Mouse (Mus musculus): ENCODE measurements at regions not wholly inside any gene's neighbourhood (a gene's known extent, or its start where the extent isn't known, plus 50 kb on each side); places are given as distances from the start of the nearest gene placed in this dataset.

DNA sequence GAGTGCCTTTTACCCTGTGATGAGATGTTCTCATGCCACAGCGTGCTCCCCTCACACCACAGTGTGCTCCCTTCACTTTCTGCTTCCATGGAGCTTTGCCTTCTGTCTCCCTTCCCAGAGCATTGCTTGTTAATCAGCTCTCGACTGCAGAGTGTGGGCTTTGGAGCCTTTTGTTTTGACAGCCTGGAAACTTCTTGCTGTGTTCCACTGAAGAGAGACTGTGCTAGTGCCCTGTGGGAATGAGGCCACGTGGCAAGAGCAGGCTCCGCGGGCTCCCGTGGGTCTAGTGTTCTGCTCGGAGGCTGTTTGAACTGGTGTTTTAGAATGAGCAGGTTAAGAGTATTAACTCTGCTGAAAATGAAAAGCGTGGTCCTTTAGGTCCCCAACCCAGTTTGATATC is 54.5 kb upstream of the Hpcal1 start:
- Histone ChIP-seq H3K36me3 (ENCODE audit: insufficient read depth, low read length) (no peaks in the 10 kb centered on the region), H3K9ac (replicated peaks; ENCODE audit: low read length) (no peak overlapping the region), H3K4me3 (ENCODE audit: low read length) (no peak overlapping the region), H3K27me3 (ENCODE audit: insufficient read depth, low read length) (no peaks in the 10 kb centered on the region), H3K4me1 (ENCODE audit: insufficient read depth, low read length) (no peaks in the 10 kb centered on the region), H3K9me3 (ENCODE audit: low read length) (no peaks in the 10 kb centered on the region), H3K4me2 (replicated peaks; ENCODE audit: low read depth, low read length) (no peak overlapping the region), H3K27ac (ENCODE audit: low read length) (no peak overlapping the region)
- no peak for ATAC-seq (ENCODE audit: low FRiP score, low TSS enrichment)
- 78% methylated on average over 8 of the region's 8 CpGs for WGBS

DNA sequence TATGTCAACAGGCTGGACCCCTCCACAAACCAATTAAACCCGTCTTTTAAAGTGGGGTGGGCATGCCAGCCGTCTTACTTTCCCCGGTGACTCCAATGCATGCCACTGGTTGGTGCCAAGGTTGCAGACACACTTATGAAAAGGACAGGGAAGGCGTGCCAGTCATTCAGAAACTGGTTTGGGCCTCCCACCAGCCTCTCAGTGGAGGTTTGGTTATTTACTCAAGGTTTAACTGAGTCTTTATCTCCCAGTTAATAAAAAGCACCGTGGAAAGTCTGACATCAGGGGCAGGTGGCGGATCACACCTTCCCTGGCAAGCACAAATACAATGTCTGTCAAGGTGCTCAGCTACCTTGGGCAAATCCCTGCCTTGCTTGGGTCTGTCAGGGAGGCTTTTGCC is 54.1 kb upstream of the Hpcal1 start:
- Histone ChIP-seq H3K27ac (ENCODE audit: low read length) (no peak overlapping the region), H3K4me1 (ENCODE audit: insufficient read depth, low read length) (no peaks in the 10 kb centered on the region), H3K4me2 (replicated peaks; ENCODE audit: low read depth, low read length) (no peak overlapping the region), H3K9me3 (ENCODE audit: low read length) (no peaks in the 10 kb centered on the region), H3K27me3 (ENCODE audit: insufficient read depth, low read length) (no peaks in the 10 kb centered on the region), H3K9ac (replicated peaks; ENCODE audit: low read length) (no peak overlapping the region), H3K36me3 (ENCODE audit: insufficient read depth, low read length) (no peaks in the 10 kb centered on the region), H3K4me3 (ENCODE audit: low read length) (no peak overlapping the region)
- WGBS, result 86% methylated on average over 6 of the region's 6 CpGs
- no peak for ATAC-seq (ENCODE audit: low FRiP score, low TSS enrichment)

All from kidney, embryonic 16.5 days (tissue).